Mouse (Mus musculus): ENCODE data around the gene Nprl3. TPM values are rescaled to one million over a fixed set of nuclear protein-coding genes. Genes with fewer than 3 reads are reported as not detected.

The Nprl3 gene
- polyA plus RNA-seq, 1 experiment from 2014 or later, result 45.2 TPM

GRCm38 (mm10) chr11:32241391-32241790 lies 26.1 kb downstream of the Nprl3 start:
- no peaks in the 10 kb centered on the region for H3K27me3 ChIP-seq (ENCODE audit: control insufficient read depth, insufficient read depth, low read depth, low read length)
- H3K4me2 ChIP-seq (ENCODE audit: low read depth, low read length), result no peak overlapping the region
- H3K36me3 ChIP-seq (ENCODE audit: control insufficient read depth, insufficient read depth, low read length), result peaks cover 14% of the 10 kb centered on the region
- H3K9me3 ChIP-seq (ENCODE audit: control insufficient read depth, low read length), result no peaks in the 10 kb centered on the region
- no peak overlapping the region for H3K9ac ChIP-seq (ENCODE audit: low read length)
- H3K27ac ChIP-seq (ENCODE audit: low read length), result no peak overlapping the region
- no peak for ATAC-seq (ENCODE audit: low read depth)
- H3K4me1 ChIP-seq (replicated peaks; ENCODE audit: control insufficient read depth, insufficient read depth, low read length), result no peaks in the 10 kb centered on the region; the same call in 1 of the 2 replicates
- no peak overlapping the region for H3K4me3 ChIP-seq (ENCODE audit: low read length)

DNA sequence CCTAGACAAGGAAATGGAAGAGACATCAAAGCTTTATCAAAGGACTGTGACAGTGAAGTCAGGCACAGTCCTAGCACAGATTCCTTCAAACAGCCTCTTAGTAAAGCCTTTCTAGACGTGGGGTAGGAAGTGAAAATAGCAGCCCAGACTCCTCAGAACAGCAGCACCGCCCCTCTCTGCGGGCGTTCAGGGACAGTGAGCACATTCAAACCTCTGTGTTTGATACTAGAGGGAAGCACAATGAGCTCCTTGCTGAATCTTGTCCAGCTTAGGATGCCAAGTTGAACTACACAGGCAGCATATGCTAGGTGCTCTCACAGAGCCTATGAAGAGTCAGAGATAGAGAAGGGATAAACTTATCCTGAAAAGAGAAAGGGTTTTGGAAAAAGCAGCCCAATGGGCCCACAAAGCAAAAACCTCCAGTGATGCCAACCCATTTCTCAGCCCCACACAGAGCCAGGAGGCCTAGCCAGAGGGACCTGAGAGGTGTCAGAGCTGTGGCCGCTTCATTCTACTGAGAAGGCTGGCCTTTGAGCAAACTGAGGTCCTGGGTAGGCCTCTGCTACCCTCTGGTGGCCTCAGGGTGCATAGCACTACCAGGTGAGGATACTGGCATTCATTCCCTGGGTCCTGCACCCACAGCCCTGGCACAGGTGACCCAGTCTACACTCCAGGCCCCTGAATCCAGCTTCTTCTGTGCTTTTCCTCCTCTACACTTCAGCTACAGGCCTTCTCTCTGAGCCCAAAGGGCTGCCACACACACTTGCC lies 29.2 kb downstream of the Nprl3 start:
- Histone ChIP-seq H3K4me1 (replicated peaks; ENCODE audit: control insufficient read depth, insufficient read depth, low read length) (peaks cover 9% of the 10 kb centered on the region), H3K9me3 (ENCODE audit: control insufficient read depth, low read length) (no peaks in the 10 kb centered on the region), H3K27ac (ENCODE audit: low read length) (no peak overlapping the region), H3K36me3 (ENCODE audit: control insufficient read depth, insufficient read depth, low read length) (peaks cover 21% of the 10 kb centered on the region), H3K27me3 (ENCODE audit: control insufficient read depth, insufficient read depth, low read depth, low read length) (no peaks in the 10 kb centered on the region), H3K4me2 (ENCODE audit: low read depth, low read length) (no peak overlapping the region), H3K4me3 (ENCODE audit: low read length) (no peak overlapping the region), H3K9ac (ENCODE audit: low read length) (no peak overlapping the region)
- ATAC-seq (ENCODE audit: low read depth), result 0 out of 2 replicates have a peak, but pooled peaks have one; percentile 37
- 68% methylated on average over 5 of the region's 5 CpGs for WGBS

GRCm38 (mm10) chr11:32237411-32237795 lies 30.1 kb downstream of the Nprl3 start:
- WGBS, result 89% methylated on average over 3 of the region's 3 CpGs
- Histone ChIP-seq H3K9me3 (ENCODE audit: control insufficient read depth, low read length) (no peaks in the 10 kb centered on the region), H3K36me3 (ENCODE audit: control insufficient read depth, insufficient read depth, low read length) (peaks cover 25% of the 10 kb centered on the region), H3K27me3 (ENCODE audit: control insufficient read depth, insufficient read depth, low read depth, low read length) (no peaks in the 10 kb centered on the region), H3K4me2 (ENCODE audit: low read depth, low read length) (no peak overlapping the region), H3K27ac (ENCODE audit: low read length) (no peak overlapping the region), H3K4me3 (ENCODE audit: low read length) (no peak overlapping the region), H3K4me1 (replicated peaks; ENCODE audit: control insufficient read depth, insufficient read depth, low read length) (peaks cover 9% of the 10 kb centered on the region), H3K9ac (ENCODE audit: low read length) (no peak overlapping the region)
- no peak for ATAC-seq (ENCODE audit: low read depth)

GRCm38 (mm10) chr11:32236712-32237410 lies 30.6 kb downstream of the Nprl3 start:
- H3K4me1 ChIP-seq (replicated peaks; ENCODE audit: control insufficient read depth, insufficient read depth, low read length), result peaks cover 9% of the 10 kb centered on the region
- peaks cover 29% of the 10 kb centered on the region for H3K36me3 ChIP-seq (ENCODE audit: control insufficient read depth, insufficient read depth, low read length)
- WGBS, result 57% methylated on average over 9 of the region's 9 CpGs
- no peak overlapping the region for H3K27ac ChIP-seq (ENCODE audit: low read length)
- H3K27me3 ChIP-seq (ENCODE audit: control insufficient read depth, insufficient read depth, low read depth, low read length), result no peaks in the 10 kb centered on the region
- no peak overlapping the region for H3K4me3 ChIP-seq (ENCODE audit: low read length)
- no peak for ATAC-seq (ENCODE audit: low read depth)
- H3K9ac ChIP-seq (ENCODE audit: low read length), result no peak overlapping the region
- no peak overlapping the region for H3K4me2 ChIP-seq (ENCODE audit: low read depth, low read length)
- no peaks in the 10 kb centered on the region for H3K9me3 ChIP-seq (ENCODE audit: control insufficient read depth, low read length)

DNA sequence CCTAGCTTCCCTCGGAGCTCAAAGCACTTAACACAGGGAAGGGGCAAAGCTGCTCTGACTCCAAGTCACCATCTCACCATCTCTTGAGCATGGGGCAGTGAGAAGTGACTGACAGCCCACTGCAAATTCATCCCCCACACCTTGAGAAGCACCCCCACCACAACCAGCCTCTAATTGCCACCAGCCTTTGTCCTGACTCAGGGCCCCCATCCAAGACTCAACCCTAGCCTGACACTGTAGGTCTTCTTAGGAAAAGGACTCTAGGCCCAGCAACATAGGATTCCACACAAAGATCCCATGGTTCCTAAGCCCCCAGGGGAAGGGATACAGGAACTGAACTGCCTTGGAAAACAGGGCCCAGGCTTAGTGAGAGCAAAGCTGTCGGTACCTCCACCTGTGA lies 31.4 kb downstream of the Nprl3 start:
- H3K9ac ChIP-seq (ENCODE audit: low read length), result no peak overlapping the region
- H3K4me1 ChIP-seq (replicated peaks; ENCODE audit: control insufficient read depth, insufficient read depth, low read length), result peaks cover 9% of the 10 kb centered on the region
- no peak overlapping the region for H3K27ac ChIP-seq (ENCODE audit: low read length)
- H3K27me3 ChIP-seq (ENCODE audit: control insufficient read depth, insufficient read depth, low read depth, low read length), result no peaks in the 10 kb centered on the region
- H3K4me2 ChIP-seq (ENCODE audit: low read depth, low read length), result no peak overlapping the region
- WGBS, result 66% methylated on average over 2 of the region's 2 CpGs
- peaks cover 33% of the 10 kb centered on the region for H3K36me3 ChIP-seq (ENCODE audit: control insufficient read depth, insufficient read depth, low read length)
- ATAC-seq (ENCODE audit: low read depth), result no peak
- no peaks in the 10 kb centered on the region for H3K9me3 ChIP-seq (ENCODE audit: control insufficient read depth, low read length)
- H3K4me3 ChIP-seq (ENCODE audit: low read length), result no peak overlapping the region

DNA sequence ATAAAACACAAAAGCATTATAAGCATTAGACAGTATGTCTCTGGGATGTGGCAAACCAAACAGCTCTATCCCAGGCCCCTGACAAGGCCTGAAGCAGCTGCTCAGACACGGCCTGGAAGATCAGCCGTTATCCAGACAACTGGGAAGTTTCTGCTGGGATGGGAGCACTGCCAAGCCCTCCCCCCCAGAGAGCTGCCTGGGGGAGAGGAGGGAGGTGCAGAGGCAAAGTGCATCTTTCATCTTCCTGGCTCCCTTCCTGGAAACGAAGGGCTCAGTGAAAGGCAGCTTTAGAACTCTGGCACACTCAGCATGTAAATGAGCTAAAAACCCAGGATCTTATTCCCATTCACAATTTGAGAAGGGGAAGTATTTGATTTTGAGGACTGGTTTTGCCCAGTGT lies 31.9 kb downstream of the Nprl3 start:
- Histone ChIP-seq H3K9me3 (ENCODE audit: control insufficient read depth, low read length) (no peaks in the 10 kb centered on the region), H3K27ac (ENCODE audit: low read length) (peak overlapping the region; percentile 44; the same call in 1 of the 2 replicates), H3K4me1 (replicated peaks; ENCODE audit: control insufficient read depth, insufficient read depth, low read length) (peaks cover 9% of the 10 kb centered on the region), H3K27me3 (ENCODE audit: control insufficient read depth, insufficient read depth, low read depth, low read length) (no peaks in the 10 kb centered on the region), H3K4me3 (ENCODE audit: low read length) (no peak overlapping the region), H3K4me2 (ENCODE audit: low read depth, low read length) (no peak overlapping the region), H3K9ac (ENCODE audit: low read length) (no peak overlapping the region), H3K36me3 (ENCODE audit: control insufficient read depth, insufficient read depth, low read length) (peaks cover 34% of the 10 kb centered on the region)
- 34% methylated on average over 3 of the region's 3 CpGs for WGBS
- peak; percentile 73 for ATAC-seq (ENCODE audit: low read depth)

DNA sequence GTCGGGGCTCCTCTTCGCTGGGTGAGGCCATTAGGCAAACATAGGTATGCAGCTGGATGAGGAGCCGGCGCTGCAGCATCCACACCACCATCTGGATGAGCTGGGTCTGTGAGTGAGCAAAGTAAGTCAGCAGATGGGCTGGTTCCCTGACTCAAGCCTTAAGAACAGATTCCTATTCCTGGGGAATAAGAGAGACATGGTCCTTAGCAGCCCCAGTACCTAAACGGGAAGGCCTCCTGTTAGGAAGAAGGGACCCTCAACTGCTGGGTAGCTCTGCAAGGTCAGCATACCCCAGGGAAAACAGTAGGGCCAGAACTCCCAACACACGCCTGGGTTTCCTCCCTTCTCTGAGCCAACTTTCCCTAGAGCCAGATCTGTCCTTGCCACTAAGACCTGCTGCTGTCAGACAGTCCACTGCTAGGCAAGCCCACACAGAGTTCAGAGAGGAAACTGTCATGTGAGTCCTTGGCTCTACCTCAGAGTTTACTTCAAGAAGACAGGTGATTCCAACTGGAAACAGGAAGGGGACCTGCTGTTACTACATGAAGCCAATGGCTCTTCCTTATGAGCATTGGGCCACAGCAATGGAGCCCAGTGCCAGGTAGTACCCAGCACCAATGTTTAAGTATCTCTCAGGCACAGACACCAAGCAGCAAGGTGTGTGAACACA lies 32.6 kb downstream of the Nprl3 start:
- WGBS, result 81% methylated on average over 6 of the region's 6 CpGs
- Histone ChIP-seq H3K9ac (ENCODE audit: low read length) (no peak overlapping the region), H3K9me3 (ENCODE audit: control insufficient read depth, low read length) (no peaks in the 10 kb centered on the region), H3K27ac (ENCODE audit: low read length) (peak overlapping the region; percentile 44; the same call in 1 of the 2 replicates), H3K27me3 (ENCODE audit: control insufficient read depth, insufficient read depth, low read depth, low read length) (no peaks in the 10 kb centered on the region), H3K4me2 (ENCODE audit: low read depth, low read length) (no peak overlapping the region), H3K4me1 (replicated peaks; ENCODE audit: control insufficient read depth, insufficient read depth, low read length) (peaks cover 9% of the 10 kb centered on the region), H3K36me3 (ENCODE audit: control insufficient read depth, insufficient read depth, low read length) (peaks cover 40% of the 10 kb centered on the region), H3K4me3 (ENCODE audit: low read length) (no peak overlapping the region)
- no peak for ATAC-seq (ENCODE audit: low read depth)

GRCm38 (mm10) chr11:32233895-32234294 lies 33.6 kb downstream of the Nprl3 start:
- Histone ChIP-seq H3K4me1 (replicated peaks; ENCODE audit: control insufficient read depth, insufficient read depth, low read length) (peaks cover 9% of the 10 kb centered on the region), H3K27me3 (ENCODE audit: control insufficient read depth, insufficient read depth, low read depth, low read length) (no peaks in the 10 kb centered on the region), H3K36me3 (ENCODE audit: control insufficient read depth, insufficient read depth, low read length) (peaks cover 33% of the 10 kb centered on the region), H3K4me3 (ENCODE audit: low read length) (no peak overlapping the region), H3K27ac (ENCODE audit: low read length) (no peak overlapping the region), H3K4me2 (ENCODE audit: low read depth, low read length) (no peak overlapping the region), H3K9ac (ENCODE audit: low read length) (no peak overlapping the region), H3K9me3 (ENCODE audit: control insufficient read depth, low read length) (no peaks in the 10 kb centered on the region)
- WGBS, result 86% methylated on average over 3 of the region's 3 CpGs
- no peak for ATAC-seq (ENCODE audit: low read depth)

DNA sequence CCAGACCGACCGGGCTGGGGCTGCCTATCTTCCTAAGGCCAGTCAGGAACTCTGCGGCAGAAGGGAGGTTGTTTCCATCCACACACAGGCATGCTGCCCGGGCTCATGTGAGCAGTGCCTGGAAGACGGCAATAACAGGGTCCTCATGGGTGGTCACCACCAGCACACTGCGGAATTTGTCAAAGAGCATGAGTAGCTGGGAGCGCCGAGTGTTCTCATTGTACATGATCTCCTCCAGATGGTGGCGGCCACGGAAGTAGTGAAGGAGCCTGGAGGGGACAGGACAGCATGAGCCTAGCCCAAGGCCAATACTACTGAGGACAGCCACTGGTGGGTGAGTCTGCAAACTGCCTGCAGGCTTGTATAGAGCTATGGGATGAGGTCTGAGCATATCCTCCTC lies 34.7 kb downstream of the Nprl3 start:
- peak; percentile 31; the same call in 1 of the 2 replicates for ATAC-seq (ENCODE audit: low read depth)
- H3K27ac ChIP-seq (ENCODE audit: low read length), result no peak overlapping the region
- H3K27me3 ChIP-seq (ENCODE audit: control insufficient read depth, insufficient read depth, low read depth, low read length), result no peaks in the 10 kb centered on the region
- H3K4me3 ChIP-seq (ENCODE audit: low read length), result no peak overlapping the region
- peaks cover 9% of the 10 kb centered on the region for H3K4me1 ChIP-seq (replicated peaks; ENCODE audit: control insufficient read depth, insufficient read depth, low read length)
- H3K4me2 ChIP-seq (ENCODE audit: low read depth, low read length), result no peak overlapping the region
- no peaks in the 10 kb centered on the region for H3K9me3 ChIP-seq (ENCODE audit: control insufficient read depth, low read length)
- no peak overlapping the region for H3K9ac ChIP-seq (ENCODE audit: low read length)
- 69% methylated on average over 10 of the region's 10 CpGs for WGBS
- peaks cover 33% of the 10 kb centered on the region for H3K36me3 ChIP-seq (ENCODE audit: control insufficient read depth, insufficient read depth, low read length)

Measured in lung, embryonic 16.5 days (tissue).